Mouse (Mus musculus) ES-Bruce4 (cell line): Measurements from ENCODE around the gene Ccdc181. TPM values are rescaled to one million over a fixed set of nuclear protein-coding genes. Genes with fewer than 3 reads are reported as not detected.

ENCODE experiments used
- H3K27ac ChIP-seq: 2 replicates; pipeline ENCODE4 v1.5.1; 2012; ENCODE audit warnings: low read length, inconsistent platforms; ENCODE audit not compliant: insufficient read depth
- H3K27me3 ChIP-seq: 2 replicates; pipeline ENCODE4 v1.6.1; 2012; ENCODE audit warnings: mild to moderate bottlenecking, low read length, inconsistent platforms; ENCODE audit not compliant: control insufficient read depth, poor library complexity, insufficient read depth, severe bottlenecking
- H3K36me3 ChIP-seq: 2 replicates; pipeline ENCODE4 v1.6.1; 2012; ENCODE audit warnings: inconsistent platforms, mild to moderate bottlenecking, low read length, moderate library complexity; ENCODE audit not compliant: control insufficient read depth, poor library complexity, insufficient read depth, severe bottlenecking
- H3K4me1 ChIP-seq: one replicate; pipeline ENCODE4 v1.8.1; 2011; ENCODE audit warnings: low read length; ENCODE audit not compliant: control insufficient read depth, insufficient read depth
- H3K4me3 ChIP-seq: 2 replicates; pipeline ENCODE4 v1.5.1; 2011; ENCODE audit warnings: low read depth, mild to moderate bottlenecking, low read length
- H3K9ac ChIP-seq: 2 replicates; pipeline ENCODE4 v1.6.1; 2012; ENCODE audit warnings: low read depth, mild to moderate bottlenecking, inconsistent platforms; ENCODE audit not compliant: poor library complexity, severe bottlenecking
- H3K9me3 ChIP-seq: replicated peaks from 2 replicates; pipeline ENCODE4 v1.6.1; 2012; ENCODE audit warnings: mild to moderate bottlenecking, low read length, inconsistent platforms; ENCODE audit not compliant: control insufficient read depth, poor library complexity, insufficient read depth, severe bottlenecking
- CTCF ChIP-seq: IDR thresholded peaks from one replicate; pipeline ENCODE4 v1.8.1; 2011; ENCODE audit warnings: low read depth, low read length
- EP300 ChIP-seq: IDR thresholded peaks from 2 replicates; pipeline ENCODE4 v1.6.1; 2011; ENCODE audit warnings: low read depth, low read length; ENCODE audit not compliant: insufficient read depth
- POLR2A ChIP-seq: IDR thresholded peaks from one replicate; pipeline ENCODE4 v1.8.1; 2011; ENCODE audit warnings: low read length; ENCODE audit not compliant: insufficient read depth
- polyA plus RNA-seq: library from polyadenylated mRNA; stranded (reverse); fragments of >200 nt; gene quantifications from 2 replicates; pipeline ENCODE4 v1.2.4, GENCODE M21; 2011; ENCODE audit warnings: low read depth; ENCODE audit not compliant: missing spikeins, insufficient read depth, insufficient read length

The Ccdc181 gene
- polyA plus RNA-seq, 1 experiment, result 10.2 TPM

DNA sequence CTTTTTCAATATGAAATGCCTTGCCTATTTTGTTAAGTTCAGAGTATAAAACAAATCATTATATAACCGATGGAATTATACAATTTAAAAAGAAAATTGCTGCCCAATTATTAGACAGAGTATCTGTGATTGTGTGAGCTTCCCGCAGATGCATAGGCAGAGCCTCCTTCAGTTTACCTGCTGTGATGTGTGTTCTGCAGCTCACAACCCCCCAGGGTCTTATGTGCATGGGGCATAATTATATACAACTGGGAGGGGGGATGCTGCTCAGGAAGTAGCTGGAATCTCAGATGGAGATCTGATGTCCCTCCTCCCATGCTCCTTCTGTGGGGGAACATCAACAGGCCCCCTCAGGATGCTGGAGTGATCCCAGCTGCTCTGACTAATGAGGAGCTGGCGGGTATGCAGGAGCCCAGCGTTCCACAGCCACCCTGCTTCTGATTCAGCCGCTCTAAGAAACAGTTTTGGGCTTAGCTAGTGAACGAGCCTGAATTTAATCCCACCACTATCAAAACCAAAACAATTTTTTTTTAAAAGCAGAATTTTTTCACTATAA is 51.3 kb downstream of the Ccdc181 start:
- Histone ChIP-seq H3K27ac (no peak overlapping the region), H3K4me1 (peaks cover 1% of the 10 kb centered on the region), H3K9me3 (no peaks in the 10 kb centered on the region), H3K27me3 (no peaks in the 10 kb centered on the region), H3K9ac (no peak overlapping the region), H3K4me3 (no peak overlapping the region), H3K36me3 (no peaks in the 10 kb centered on the region)
- TF ChIP-seq POLR2A (no peak), EP300 (no peak), CTCF (no peak)

DNA sequence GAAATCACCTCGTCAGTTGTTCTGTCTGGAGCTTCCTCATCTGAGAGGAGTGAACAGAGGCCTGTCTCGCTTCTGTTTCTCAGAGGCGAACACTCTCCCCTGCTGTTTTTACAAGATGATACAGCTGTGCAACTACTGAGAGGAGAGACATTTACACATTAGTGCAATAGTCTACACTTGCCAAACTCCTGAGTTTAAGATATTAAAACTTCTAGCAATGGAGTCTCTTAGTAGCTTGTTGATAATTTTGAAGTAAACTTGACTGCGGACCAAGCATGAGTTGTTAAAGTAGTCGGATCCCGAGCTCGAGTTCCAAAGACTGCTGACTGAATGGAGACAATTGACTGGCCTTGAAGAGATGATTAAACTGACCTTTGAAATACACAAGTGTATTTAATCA is 52.4 kb downstream of the Ccdc181 start:
- Histone ChIP-seq H3K9me3 (no peaks in the 10 kb centered on the region), H3K36me3 (no peaks in the 10 kb centered on the region), H3K27me3 (no peaks in the 10 kb centered on the region), H3K4me1 (peaks cover 1% of the 10 kb centered on the region), H3K9ac (no peak overlapping the region), H3K4me3 (no peak overlapping the region), H3K27ac (no peak overlapping the region)
- no peak for TF ChIP-seq CTCF
- no peak for TF ChIP-seq POLR2A
- no peak for TF ChIP-seq EP300

- Histone ChIP-seq H3K27ac (no peak overlapping the region), H3K4me3 (no peak overlapping the region), H3K27me3 (no peaks in the 10 kb centered on the region), H3K9me3 (no peaks in the 10 kb centered on the region), H3K4me1 (no peaks in the 10 kb centered on the region), H3K36me3 (no peaks in the 10 kb centered on the region), H3K9ac (no peak overlapping the region)
- TF ChIP-seq EP300 (no peak), POLR2A (no peak), CTCF (no peak)
Measured at GRCm38 (mm10) chr1:164332559-164332958, 57.2 kb downstream of the Ccdc181 start.

DNA sequence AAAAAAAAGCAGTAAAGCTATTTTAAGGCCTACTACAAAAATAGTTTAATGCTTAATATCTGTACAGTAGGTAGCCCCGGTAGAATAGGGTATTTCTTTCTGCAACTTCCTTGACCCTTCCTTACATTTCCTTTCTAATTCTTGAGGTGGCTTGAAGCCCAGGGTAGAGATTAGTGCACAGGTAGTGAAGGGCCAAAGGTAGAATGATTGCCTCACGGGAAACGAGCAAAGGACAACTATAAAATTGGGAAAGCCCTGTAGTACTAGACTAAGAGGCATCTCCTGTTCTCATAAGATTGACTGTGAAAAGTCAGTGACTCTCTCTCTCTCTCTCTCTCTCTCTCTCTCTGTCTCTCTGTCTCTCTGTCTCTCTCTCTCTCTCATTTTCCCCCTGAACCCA is 60.0 kb downstream of the Ccdc181 start:
- TF ChIP-seq EP300, result no peak
- no peak for TF ChIP-seq POLR2A
- TF ChIP-seq CTCF, result no peak
- Histone ChIP-seq H3K4me3 (no peak overlapping the region), H3K9ac (no peak overlapping the region), H3K4me1 (no peaks in the 10 kb centered on the region), H3K27me3 (no peaks in the 10 kb centered on the region), H3K9me3 (no peaks in the 10 kb centered on the region), H3K27ac (no peak overlapping the region), H3K36me3 (no peaks in the 10 kb centered on the region)

DNA sequence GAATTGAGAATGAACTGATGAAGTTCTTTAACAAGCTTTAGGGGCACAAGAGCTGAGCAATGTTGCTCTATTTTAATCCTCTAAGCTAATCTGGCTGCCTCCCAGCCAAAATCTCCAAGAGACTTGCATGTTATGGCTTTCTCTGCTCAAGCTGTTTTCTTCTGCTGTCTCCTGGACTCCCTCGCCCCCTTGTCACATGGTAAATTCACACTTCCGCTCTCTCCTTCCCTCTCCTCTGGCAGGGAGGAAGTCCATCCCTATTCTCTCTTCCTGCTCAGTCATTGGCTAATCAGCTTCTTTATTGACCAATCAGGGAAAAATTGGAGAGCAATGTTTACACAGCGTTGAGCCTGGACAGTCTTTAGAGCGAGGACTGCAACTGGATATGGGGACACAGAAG is 60.5 kb downstream of the Ccdc181 start:
- H3K4me1 ChIP-seq, result no peaks in the 10 kb centered on the region
- no peaks in the 10 kb centered on the region for H3K36me3 ChIP-seq
- H3K27me3 ChIP-seq, result no peaks in the 10 kb centered on the region
- TF ChIP-seq CTCF, result no peak
- TF ChIP-seq EP300, result no peak
- no peak for TF ChIP-seq POLR2A
- H3K27ac ChIP-seq, result no peak overlapping the region
- no peak overlapping the region for H3K4me3 ChIP-seq
- H3K9ac ChIP-seq, result no peak overlapping the region
- H3K9me3 ChIP-seq, result no peaks in the 10 kb centered on the region

Other genes starting within 250 kb of the Ccdc181 start
- not detected in 2 replicates for gene Sele, start 227.4 kb upstream of the Ccdc181 start, polyA plus RNA-seq
- gene Sell, start 213.6 kb upstream of the Ccdc181 start, polyA plus RNA-seq, result not detected in 2 replicates
- gene Selp, start 160.3 kb upstream of the Ccdc181 start, polyA plus RNA-seq, result 0.20 and 0.76 TPM in 2 replicates
- gene F5, start 123.7 kb upstream of the Ccdc181 start, polyA plus RNA-seq, result 5.7 and 6.0 TPM in 2 replicates
- gene Slc19a2, start 26.5 kb upstream of the Ccdc181 start, polyA plus RNA-seq, result 59.3 and 64.9 TPM in 2 replicates
- gene Nme7, start 28.5 kb downstream of the Ccdc181 start, polyA plus RNA-seq, result 45.7 and 48.8 TPM in 2 replicates
- 25.7 and 33.9 TPM in 2 replicates for gene Blzf1, start 31.9 kb downstream of the Ccdc181 start, polyA plus RNA-seq
- 116 TPM in 2 replicates for gene Atp1b1, start 182.8 kb downstream of the Ccdc181 start, polyA plus RNA-seq